Mouse (Mus musculus): ENCODE results near the gene Terf2. TPM values are rescaled to one million over a fixed set of nuclear protein-coding genes. Genes with fewer than 3 reads are reported as not detected.
A peak's percentile ranks its signal among the peaks of the same experiment; 100 is the strongest.
"Not testable (repeated sequence)": the region's sequence is repeated elsewhere in the genome, so short reads cannot be mapped to it uniquely, and the experiment has no call there.

The Terf2 gene
- polyA plus RNA-seq, 1 experiment from 2014 or later: 6.0 TPM

DNA sequence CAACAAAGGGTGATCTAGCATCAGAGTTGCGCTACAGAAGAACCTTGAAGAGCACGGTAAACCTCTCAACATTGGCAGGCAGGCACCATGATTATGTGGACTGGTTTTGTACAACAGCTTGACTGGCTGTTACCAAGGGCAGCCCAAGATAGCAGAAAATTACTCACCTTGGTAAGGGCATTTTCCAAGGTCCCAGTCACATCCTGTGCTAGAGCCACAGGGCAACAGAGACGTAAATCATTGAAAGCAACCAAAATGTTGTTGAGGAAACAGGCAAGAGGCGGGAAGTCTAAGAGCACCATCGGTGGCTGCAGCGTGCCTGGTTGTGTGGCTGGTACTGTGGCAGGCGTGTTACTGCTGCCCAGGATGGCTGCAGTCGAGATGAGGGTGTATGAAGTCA lies 44.3 kb downstream of the Terf2 start:
- no peak for ATAC-seq (ENCODE audit: low read depth)
- Histone ChIP-seq H3K27ac (ENCODE audit: low read length) (no peak overlapping the region), H3K4me3 (ENCODE audit: low read depth, low read length) (no peak overlapping the region), H3K9ac (ENCODE audit: low read depth, low read length) (no peak overlapping the region), H3K4me2 (ENCODE audit: low read depth, low read length) (no peak overlapping the region), H3K27me3 (ENCODE audit: control insufficient read depth, insufficient read depth, low read depth, low read length) (no peaks in the 10 kb centered on the region), H3K36me3 (ENCODE audit: control insufficient read depth, insufficient read depth) (peaks cover 31% of the 10 kb centered on the region), H3K4me1 (ENCODE audit: control insufficient read depth, low read depth, low read length) (peaks cover 28% of the 10 kb centered on the region), H3K9me3 (replicated peaks; ENCODE audit: control insufficient read depth, low read length) (no peaks in the 10 kb centered on the region)
- 90% methylated on average over 8 of the region's 8 CpGs for WGBS (ENCODE audit: insufficient replicate concordance)

DNA sequence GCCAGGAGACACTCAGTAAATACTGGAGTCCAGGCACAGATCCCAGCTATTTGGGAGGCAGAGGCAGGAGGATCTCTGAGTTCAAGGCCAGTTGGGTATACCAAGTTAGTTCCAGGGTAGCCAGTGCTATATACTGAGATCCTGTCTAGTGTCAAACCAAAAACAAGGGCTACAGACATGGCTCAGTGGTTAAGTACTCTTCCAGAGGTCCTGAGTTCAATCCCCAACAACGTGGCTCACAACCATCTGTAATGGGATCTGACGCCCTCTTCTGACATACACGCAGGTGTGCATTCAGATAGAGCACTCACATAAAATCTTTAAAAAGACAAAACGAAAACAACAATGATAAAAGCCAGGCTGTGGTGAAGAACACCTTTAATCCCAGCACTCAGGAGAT lies 46.9 kb downstream of the Terf2 start:
- no peak overlapping the region for H3K27ac ChIP-seq (ENCODE audit: low read length)
- WGBS (ENCODE audit: insufficient replicate concordance): 69% methylated on average over 4 of the region's 4 CpGs

DNA sequence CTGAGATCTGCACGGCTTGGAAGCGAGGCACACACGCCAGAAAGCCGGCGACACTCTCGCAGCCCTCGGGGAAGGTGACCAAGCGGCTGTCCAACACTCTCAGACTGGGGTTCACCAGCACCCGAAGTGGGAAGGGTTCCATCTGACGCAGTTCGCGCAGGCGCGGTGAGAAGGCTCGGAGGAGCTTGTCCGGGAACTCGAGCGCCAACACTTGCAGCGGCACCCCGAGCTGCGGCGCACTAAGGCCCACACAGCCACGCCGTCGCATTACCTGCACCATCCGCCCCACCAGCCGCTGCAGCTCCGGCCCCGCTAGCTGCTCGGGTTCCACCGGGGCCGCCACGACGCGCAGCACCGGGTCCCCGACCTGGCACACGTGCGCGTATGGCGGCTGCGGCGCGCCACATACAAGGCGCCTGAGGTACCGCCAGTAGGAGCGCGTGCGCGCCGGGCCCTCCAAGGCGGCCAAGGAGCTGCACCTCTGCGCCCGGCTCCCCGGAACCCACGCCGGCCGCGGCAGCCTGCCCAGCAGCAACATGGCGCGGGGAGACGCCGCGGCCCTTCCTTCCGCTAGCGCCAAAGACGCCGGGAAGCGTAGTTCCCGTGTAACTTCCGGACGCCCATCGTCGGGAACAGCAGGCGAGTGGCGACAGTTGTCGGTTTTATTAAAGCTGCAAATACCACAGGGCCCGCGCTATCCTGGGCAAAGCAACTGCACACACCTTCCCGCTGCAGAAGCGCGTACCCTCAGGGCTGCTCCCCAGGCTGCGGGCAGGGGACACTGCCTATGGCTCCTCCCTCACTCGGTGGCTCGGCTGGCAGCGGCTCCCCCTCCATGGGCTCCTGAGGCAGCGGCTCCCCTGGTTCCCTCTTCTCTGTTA lies 48.0 kb downstream of the Terf2 start, which contains the start of gene Pdf:
Gene Pdf (minus strand): TSS at position 554 of the 881 bp plus-strand sequence.
- peak within 1 kb of the TSS; percentile 76 for H3K4me3 ChIP-seq (ENCODE audit: low read depth, low read length)
- H3K27me3 ChIP-seq (ENCODE audit: control insufficient read depth, insufficient read depth, low read depth, low read length): no peaks in the 10 kb centered on the region
- peak; percentile 76 for ATAC-seq (ENCODE audit: low read depth)
- peak within 1 kb of the TSS; percentile 75 for H3K9ac ChIP-seq (ENCODE audit: low read depth, low read length)
- WGBS (ENCODE audit: insufficient replicate concordance): under 1% methylated on average over 87 of the region's 87 CpGs
- peak within 1 kb of the TSS; percentile 81 for H3K4me2 ChIP-seq (ENCODE audit: low read depth, low read length)
- no peaks in the 10 kb centered on the region for H3K9me3 ChIP-seq (replicated peaks; ENCODE audit: control insufficient read depth, low read length)
- peaks cover 53% of the 10 kb centered on the region for H3K36me3 ChIP-seq (ENCODE audit: control insufficient read depth, insufficient read depth)
- H3K27ac ChIP-seq (ENCODE audit: low read length): peak within 1 kb of the TSS; percentile 85
- peaks cover 17% of the 10 kb centered on the region for H3K4me1 ChIP-seq (ENCODE audit: control insufficient read depth, low read depth, low read length)

More for the DNA sequence above, 46.9 kb downstream of the Terf2 start:
- no peak for ATAC-seq (ENCODE audit: low read depth)
- H3K9ac ChIP-seq (ENCODE audit: low read depth, low read length): no peak overlapping the region
- H3K36me3 ChIP-seq (ENCODE audit: control insufficient read depth, insufficient read depth): peaks cover 54% of the 10 kb centered on the region
- 0 out of 2 replicates have a peak overlapping the region, but pooled peaks have one; percentile 81 for H3K4me2 ChIP-seq (ENCODE audit: low read depth, low read length)
- H3K4me3 ChIP-seq (ENCODE audit: low read depth, low read length): no peak overlapping the region
- H3K27me3 ChIP-seq (ENCODE audit: control insufficient read depth, insufficient read depth, low read depth, low read length): no peaks in the 10 kb centered on the region
- H3K4me1 ChIP-seq (ENCODE audit: control insufficient read depth, low read depth, low read length): peaks cover 17% of the 10 kb centered on the region
- no peaks in the 10 kb centered on the region for H3K9me3 ChIP-seq (replicated peaks; ENCODE audit: control insufficient read depth, low read length)

DNA sequence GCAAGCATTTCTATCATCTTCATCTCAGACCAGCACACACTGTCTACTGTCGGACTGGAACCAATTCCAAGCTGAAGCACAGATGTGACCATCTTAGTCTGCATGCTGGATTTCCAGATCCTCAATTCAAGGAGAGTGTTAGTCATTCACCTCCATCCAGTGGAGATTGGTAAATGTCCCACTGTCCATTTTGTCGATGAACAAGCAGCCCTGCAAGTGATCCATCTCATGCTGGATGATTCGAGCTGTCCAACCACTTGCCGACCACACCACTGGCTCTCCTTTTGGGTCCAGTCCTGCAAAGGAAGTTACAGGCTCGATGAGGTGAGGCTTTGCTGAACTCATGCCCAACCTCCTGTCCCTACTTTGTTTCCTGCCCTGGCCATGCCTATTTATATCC lies 49.4 kb downstream of the Terf2 start:
- Histone ChIP-seq H3K36me3 (ENCODE audit: control insufficient read depth, insufficient read depth) (peaks cover 48% of the 10 kb centered on the region), H3K27me3 (ENCODE audit: control insufficient read depth, insufficient read depth, low read depth, low read length) (no peaks in the 10 kb centered on the region), H3K9ac (ENCODE audit: low read depth, low read length) (no peak overlapping the region), H3K4me1 (ENCODE audit: control insufficient read depth, low read depth, low read length) (peaks cover 17% of the 10 kb centered on the region), H3K4me2 (ENCODE audit: low read depth, low read length) (no peak overlapping the region), H3K4me3 (ENCODE audit: low read depth, low read length) (no peak overlapping the region), H3K9me3 (replicated peaks; ENCODE audit: control insufficient read depth, low read length) (no peaks in the 10 kb centered on the region), H3K27ac (ENCODE audit: low read length) (no peak overlapping the region)
- no peak for ATAC-seq (ENCODE audit: low read depth)
- 65% methylated on average over 5 of the region's 5 CpGs for WGBS (ENCODE audit: insufficient replicate concordance)

DNA sequence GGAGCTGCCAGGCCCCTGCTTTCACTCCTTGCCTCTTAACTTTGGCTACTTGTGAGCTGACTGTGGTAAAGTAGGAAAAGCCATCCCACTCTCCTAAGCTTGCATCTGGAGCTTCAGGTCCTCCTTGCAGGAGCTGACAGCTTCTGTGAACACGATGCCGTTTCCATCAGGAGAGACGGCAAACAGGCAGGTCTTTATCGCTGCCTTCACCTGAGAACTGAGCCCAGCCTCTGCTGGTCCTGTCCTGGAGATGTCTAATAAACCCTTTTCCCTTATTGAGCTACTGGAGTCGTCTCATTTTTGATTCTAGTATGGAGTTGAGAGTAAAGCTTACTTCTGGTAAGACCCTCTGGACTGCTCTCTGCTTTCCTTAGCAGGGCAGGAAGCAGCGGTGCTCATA lies 50.9 kb downstream of the Terf2 start:
- no peak overlapping the region for H3K9ac ChIP-seq (ENCODE audit: low read depth, low read length)
- no peak overlapping the region for H3K27ac ChIP-seq (ENCODE audit: low read length)
- peaks cover 17% of the 10 kb centered on the region for H3K4me1 ChIP-seq (ENCODE audit: control insufficient read depth, low read depth, low read length)
- H3K36me3 ChIP-seq (ENCODE audit: control insufficient read depth, insufficient read depth): peaks cover 45% of the 10 kb centered on the region
- no peak for ATAC-seq (ENCODE audit: low read depth)
- H3K9me3 ChIP-seq (replicated peaks; ENCODE audit: control insufficient read depth, low read length): no peaks in the 10 kb centered on the region
- no peak overlapping the region for H3K4me2 ChIP-seq (ENCODE audit: low read depth, low read length)
- H3K4me3 ChIP-seq (ENCODE audit: low read depth, low read length): no peak overlapping the region
- WGBS (ENCODE audit: insufficient replicate concordance): 80% methylated on average over 6 of the region's 6 CpGs
- no peaks in the 10 kb centered on the region for H3K27me3 ChIP-seq (ENCODE audit: control insufficient read depth, insufficient read depth, low read depth, low read length)

DNA sequence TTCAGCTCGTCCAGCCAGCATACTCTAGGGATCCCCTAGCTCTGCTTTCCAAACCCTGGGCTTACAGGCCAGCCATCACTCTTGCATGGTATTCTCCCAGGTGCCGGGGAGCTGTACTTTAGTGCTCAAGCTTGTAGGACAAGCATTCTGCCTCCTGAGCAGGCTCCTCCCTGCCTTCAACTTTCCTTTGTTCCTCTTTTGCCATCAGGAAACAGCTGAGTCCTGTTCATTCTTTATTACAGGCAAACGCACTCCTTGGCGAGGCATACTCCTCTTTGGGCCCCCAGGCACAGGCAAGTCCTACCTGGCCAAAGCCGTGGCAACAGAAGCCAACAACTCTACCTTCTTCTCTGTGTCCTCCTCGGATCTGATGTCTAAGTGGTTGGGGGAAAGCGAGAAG lies 55.7 kb downstream of the Terf2 start:
- Histone ChIP-seq H3K27me3 (ENCODE audit: control insufficient read depth, insufficient read depth, low read depth, low read length) (no peaks in the 10 kb centered on the region), H3K4me1 (ENCODE audit: control insufficient read depth, low read depth, low read length) (no peaks in the 10 kb centered on the region), H3K36me3 (ENCODE audit: control insufficient read depth, insufficient read depth) (peaks cover 34% of the 10 kb centered on the region), H3K4me2 (ENCODE audit: low read depth, low read length) (no peak overlapping the region), H3K4me3 (ENCODE audit: low read depth, low read length) (no peak overlapping the region), H3K27ac (ENCODE audit: low read length) (no peak overlapping the region), H3K9ac (ENCODE audit: low read depth, low read length) (no peak overlapping the region), H3K9me3 (replicated peaks; ENCODE audit: control insufficient read depth, low read length) (no peaks in the 10 kb centered on the region)
- 50% methylated on average over 7 of the region's 7 CpGs for WGBS (ENCODE audit: insufficient replicate concordance)
- ATAC-seq (ENCODE audit: low read depth): no peak

DNA sequence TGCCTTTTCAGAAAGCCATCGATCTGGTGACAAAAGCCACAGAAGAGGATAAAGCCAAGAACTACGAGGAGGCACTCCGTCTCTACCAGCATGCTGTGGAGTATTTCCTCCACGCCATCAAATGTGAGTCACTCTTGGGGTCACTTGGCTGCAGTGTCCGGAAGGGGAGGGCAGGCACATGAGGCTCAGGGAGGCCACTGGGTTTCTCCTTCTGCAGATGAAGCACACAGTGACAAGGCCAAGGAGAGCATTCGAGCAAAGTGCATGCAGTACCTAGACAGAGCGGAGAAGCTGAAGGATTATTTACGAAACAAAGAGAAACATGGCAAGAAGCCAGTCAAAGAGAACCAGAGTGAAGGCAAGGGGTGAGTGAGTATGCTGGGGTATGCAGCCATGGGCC lies 59.7 kb downstream of the Terf2 start:
- Histone ChIP-seq H3K9me3 (replicated peaks; ENCODE audit: control insufficient read depth, low read length) (no peaks in the 10 kb centered on the region), H3K4me3 (ENCODE audit: low read depth, low read length) (no peak overlapping the region), H3K27ac (ENCODE audit: low read length) (no peak overlapping the region), H3K4me2 (ENCODE audit: low read depth, low read length) (no peak overlapping the region), H3K36me3 (ENCODE audit: control insufficient read depth, insufficient read depth) (peaks cover 2% of the 10 kb centered on the region; the same call in 1 of the 2 replicates), H3K9ac (ENCODE audit: low read depth, low read length) (no peak overlapping the region), H3K27me3 (ENCODE audit: control insufficient read depth, insufficient read depth, low read depth, low read length) (no peaks in the 10 kb centered on the region), H3K4me1 (ENCODE audit: control insufficient read depth, low read depth, low read length) (peaks cover 12% of the 10 kb centered on the region)
- no peak for ATAC-seq (ENCODE audit: low read depth)
- WGBS (ENCODE audit: insufficient replicate concordance): 78% methylated on average over 8 of the region's 8 CpGs

DNA sequence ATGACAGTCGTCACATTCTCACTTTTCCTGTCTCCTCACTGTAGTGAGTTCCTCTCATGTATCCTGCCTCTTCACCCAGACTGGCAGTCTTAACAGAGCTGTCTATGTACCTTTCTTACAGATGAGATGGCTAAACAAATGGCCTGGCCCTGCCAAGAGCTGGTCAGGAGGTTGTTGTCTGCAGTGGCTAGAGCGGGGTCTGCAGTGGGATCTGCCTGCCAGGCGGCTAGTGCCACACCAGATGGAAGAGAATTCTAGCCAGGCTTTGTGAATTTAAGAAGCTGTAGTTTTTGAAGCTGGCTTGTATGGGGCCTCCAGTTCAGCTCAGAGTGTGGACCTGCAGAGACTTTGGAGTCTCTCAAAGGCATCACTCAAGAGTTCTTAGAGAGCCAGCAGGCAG lies 60.7 kb downstream of the Terf2 start:
- 68% methylated on average over 3 of the region's 3 CpGs for WGBS (ENCODE audit: insufficient replicate concordance)
- Histone ChIP-seq H3K4me1 (ENCODE audit: control insufficient read depth, low read depth, low read length) (peaks cover 14% of the 10 kb centered on the region), H3K27me3 (ENCODE audit: control insufficient read depth, insufficient read depth, low read depth, low read length) (no peaks in the 10 kb centered on the region), H3K36me3 (ENCODE audit: control insufficient read depth, insufficient read depth) (no peaks in the 10 kb centered on the region; the same call in 1 of the 2 replicates), H3K27ac (ENCODE audit: low read length) (no peak overlapping the region), H3K4me2 (ENCODE audit: low read depth, low read length) (no peak overlapping the region), H3K9me3 (replicated peaks; ENCODE audit: control insufficient read depth, low read length) (no peaks in the 10 kb centered on the region), H3K4me3 (ENCODE audit: low read depth, low read length) (no peak overlapping the region), H3K9ac (ENCODE audit: low read depth, low read length) (no peak overlapping the region)
- no peak for ATAC-seq (ENCODE audit: low read depth)

DNA sequence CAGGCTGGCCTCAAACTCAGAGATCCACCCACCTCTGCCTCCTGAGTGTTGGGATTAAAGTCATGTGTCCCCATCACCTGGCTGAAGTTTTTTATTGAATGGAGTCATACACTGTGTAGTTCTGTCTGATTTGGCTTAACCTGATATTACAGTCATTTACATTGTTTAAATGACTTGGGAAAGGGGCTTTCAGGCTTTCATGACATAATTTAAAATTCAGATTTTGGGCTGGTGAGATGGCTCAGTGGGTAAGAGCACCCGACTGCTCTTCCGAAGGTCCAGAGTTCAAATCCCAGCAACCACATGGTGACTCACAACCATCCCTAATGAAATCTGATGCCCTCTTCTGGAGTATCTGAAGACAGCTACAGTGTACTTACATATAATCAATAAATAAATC lies 62.7 kb downstream of the Terf2 start:
- H3K4me3 ChIP-seq (ENCODE audit: low read depth, low read length); H3K27me3 ChIP-seq (ENCODE audit: control insufficient read depth, insufficient read depth, low read depth, low read length); H3K9ac ChIP-seq (ENCODE audit: low read depth, low read length); H3K9me3 ChIP-seq (replicated peaks; ENCODE audit: control insufficient read depth, low read length); H3K36me3 ChIP-seq (ENCODE audit: control insufficient read depth, insufficient read depth); H3K27ac ChIP-seq (ENCODE audit: low read length); ATAC-seq (ENCODE audit: low read depth); H3K4me2 ChIP-seq (ENCODE audit: low read depth, low read length): not testable (repeated sequence)
- peaks cover 14% of the 10 kb centered on the region for H3K4me1 ChIP-seq (ENCODE audit: control insufficient read depth, low read depth, low read length)
- 87% methylated on average over 2 of the region's 2 CpGs for WGBS (ENCODE audit: insufficient replicate concordance)
